Mouse (Mus musculus) kidney, adult 8-10 months (tissue): ENCODE results near the gene Wscd2.

ENCODE experiments used
- DNase-seq, 2 experiments: peaks; one replicate each; pipeline ENCODE4 v3.0.0; 2022

Gene Wscd2

GRCm38 (mm10) chr5:113623052-113623451 is 132.9 kb downstream of the Wscd2 start:
- DNase-seq = no peak

- no peak for DNase-seq
Observed at GRCm38 (mm10) chr5:113625068-113625467, 134.9 kb downstream of the Wscd2 start.

- no peak for DNase-seq
Observed at GRCm38 (mm10) chr5:113626352-113626751, 136.2 kb downstream of the Wscd2 start.

GRCm38 (mm10) chr5:113626991-113627390 is 136.9 kb downstream of the Wscd2 start:
- DNase-seq = no peak

GRCm38 (mm10) chr5:113627820-113628437 is 137.8 kb downstream of the Wscd2 start:
- no peak for DNase-seq

- no peak for DNase-seq
Observed at GRCm38 (mm10) chr5:113629248-113629647, 139.1 kb downstream of the Wscd2 start.

GRCm38 (mm10) chr5:113630116-113630515 is 140.0 kb downstream of the Wscd2 start:
- DNase-seq = no peak

GRCm38 (mm10) chr5:113633037-113633714 is 143.0 kb downstream of the Wscd2 start:
- DNase-seq = peak in 1 of 2 experiments; percentile 17

- DNase-seq = peak; percentile 75 to 83
Observed at GRCm38 (mm10) chr5:113634024-113634651, 144.0 kb downstream of the Wscd2 start.

- peak in 1 of 2 experiments; percentile 14 for DNase-seq
Observed at GRCm38 (mm10) chr5:113634887-113635610, 144.9 kb downstream of the Wscd2 start.

GRCm38 (mm10) chr5:113635861-113636565 is 145.9 kb downstream of the Wscd2 start:
- DNase-seq = peak in 1 of 2 experiments; percentile 27

- peak in 1 of 2 experiments; percentile 58 for DNase-seq
Observed at GRCm38 (mm10) chr5:113637631-113638030, 147.5 kb downstream of the Wscd2 start.

- DNase-seq = no peak
Observed at GRCm38 (mm10) chr5:113638055-113638454, 147.9 kb downstream of the Wscd2 start.

GRCm38 (mm10) chr5:113639126-113639525 is 149.0 kb downstream of the Wscd2 start:
- DNase-seq = no peak
